Mouse (Mus musculus): ENCODE results near the gene Pde4dip.

DNA sequence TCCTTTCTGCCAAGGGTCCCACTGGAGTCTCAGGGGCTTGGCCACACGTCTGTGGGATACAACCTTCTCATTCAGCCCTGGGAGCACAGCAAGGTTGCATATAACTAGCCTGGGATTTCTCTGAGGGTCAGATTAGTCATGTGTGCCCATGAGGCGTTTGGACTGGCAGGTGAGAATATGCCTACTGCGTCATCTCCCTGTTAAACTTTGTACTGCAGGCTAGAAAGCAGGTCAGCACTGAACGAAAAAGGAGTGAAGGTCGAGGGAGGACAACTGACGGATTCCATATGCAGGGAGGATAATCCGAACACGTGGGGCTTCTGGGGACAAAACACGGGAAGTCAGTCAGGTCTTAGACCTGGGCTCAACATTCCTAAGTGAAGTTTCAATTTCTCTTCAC lies 191.2 kb downstream of the Pde4dip start:
- TF ChIP-seq POLR2A (IDR thresholded peaks at IDR 0.05; ENCODE audit: control insufficient read depth, extremely low read depth, insufficient read depth, low read length, poor library complexity) (no peak), CTCF (IDR thresholded peaks at IDR 0.05; ENCODE audit: borderline replicate concordance, control insufficient read depth, extremely low read depth, insufficient read depth, low read length, poor library complexity) (no peak)
